Mouse (Mus musculus): Measurements from ENCODE around the gene Slco2b1.
"Not testable (repeated sequence)": the region's sequence is repeated elsewhere in the genome, so short reads cannot be mapped to it uniquely, and the experiment has no call there.

The Slco2b1 gene

DNA sequence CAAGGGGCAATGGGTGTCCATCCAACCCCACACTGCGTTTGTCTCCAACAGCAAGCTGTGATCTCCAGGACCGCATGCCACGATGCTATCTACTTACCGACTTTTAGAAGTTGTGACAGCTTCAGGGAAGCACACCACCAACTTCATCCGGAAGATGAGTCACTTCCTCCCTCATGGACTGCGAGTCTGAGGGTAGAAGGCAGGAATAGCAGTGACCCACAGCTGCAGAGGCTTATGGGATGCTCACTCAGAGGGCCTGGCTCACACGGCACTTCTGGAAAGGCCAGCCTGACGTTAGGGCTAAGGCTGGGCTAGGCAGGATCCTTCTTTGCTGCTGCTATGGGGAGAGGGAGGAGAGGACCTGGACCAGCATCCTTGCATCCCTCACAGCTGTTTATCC is at the start of gene Slco2b1:
Gene Slco2b1 (minus strand): TSS at position 175 of the 400 bp plus-strand sequence.
- DNase-seq (ENCODE audit: low spot score) = no peak

DNA sequence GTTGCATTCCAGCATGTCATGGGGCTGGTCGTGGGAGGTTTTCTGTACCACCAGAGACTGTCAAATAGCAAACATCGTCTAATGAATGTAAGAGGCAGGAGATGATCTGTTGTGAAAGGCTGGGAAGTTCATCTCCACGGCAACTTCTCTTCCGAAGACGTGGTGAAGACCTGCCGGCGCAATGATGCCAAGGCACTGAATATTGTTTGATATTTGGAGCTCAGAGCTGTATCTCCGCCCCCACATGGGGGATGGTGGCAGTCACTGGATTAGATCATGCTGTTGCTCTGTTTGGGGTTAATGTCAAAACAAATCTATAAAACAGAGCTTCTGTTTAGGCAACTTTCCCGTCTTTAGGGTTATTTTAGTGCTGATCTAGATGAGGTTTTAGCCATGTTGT is 28.1 kb upstream of the Slco2b1 start:
- peak; percentile 37 for DNase-seq (ENCODE audit: low spot score)

DNA sequence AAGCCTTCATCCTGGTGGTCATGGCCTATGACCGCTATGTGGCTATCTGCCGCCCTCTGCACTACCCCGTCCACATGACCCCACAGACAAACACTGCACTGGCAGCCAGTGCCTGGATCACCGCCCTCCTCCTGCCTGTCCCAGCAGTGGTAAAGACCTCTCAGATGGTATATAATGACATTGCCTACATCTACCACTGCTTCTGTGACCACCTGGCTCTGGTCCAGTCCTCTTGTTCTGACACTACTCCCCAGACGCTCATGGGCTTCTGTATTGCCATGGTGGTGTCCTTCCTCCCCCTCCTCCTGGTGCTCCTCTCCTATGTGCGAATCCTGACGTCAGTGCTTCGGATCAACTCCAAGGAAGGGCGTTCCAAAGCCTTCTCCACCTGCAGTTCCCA is 24.4 kb upstream of the Slco2b1 start:
- not testable (repeated sequence) for DNase-seq (ENCODE audit: low spot score)

DNA sequence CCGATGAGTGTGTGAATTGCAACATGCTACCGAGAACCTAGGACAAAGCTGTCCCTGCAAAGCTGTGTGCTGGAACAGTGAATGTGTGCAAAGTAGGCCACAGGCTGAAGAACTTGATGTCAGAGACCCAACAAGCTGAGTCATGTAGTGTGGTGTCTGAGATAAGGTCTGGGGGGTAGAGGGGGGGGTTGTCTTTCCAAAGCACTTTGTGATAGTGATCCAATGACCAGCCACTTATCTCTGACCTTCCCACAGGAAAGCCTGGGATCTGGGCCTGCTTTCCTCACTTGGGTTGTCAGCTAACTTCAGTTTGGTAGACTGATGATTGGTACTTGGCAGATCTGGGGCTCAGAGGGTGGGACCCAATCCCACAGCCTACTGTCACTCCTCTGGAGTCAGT is 23.5 kb upstream of the Slco2b1 start:
- no peak for DNase-seq (ENCODE audit: low spot score)

DNA sequence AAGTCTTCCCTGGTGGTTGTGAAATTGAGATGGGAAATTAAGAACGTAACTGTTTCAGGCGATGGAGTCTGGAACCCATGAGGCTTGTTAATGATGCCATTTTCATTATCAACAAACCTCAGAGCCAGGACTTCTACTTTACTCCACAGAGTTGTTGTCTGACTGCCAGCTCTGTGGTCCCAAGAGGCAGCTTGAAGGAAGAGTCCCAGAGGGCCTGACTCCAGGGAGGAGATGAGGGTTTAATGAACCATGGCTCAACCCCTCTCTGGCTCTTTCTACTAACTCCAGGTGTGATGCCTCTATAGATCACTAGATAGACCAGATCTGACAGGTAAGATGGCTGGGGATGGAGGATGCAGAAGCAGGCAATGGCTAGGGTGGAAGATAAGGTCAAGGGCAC is 18.8 kb upstream of the Slco2b1 start, which contains the start of gene Olfr520:
Gene Olfr520 (plus strand): TSS at position 301 of the 400 bp plus-strand sequence.
- no peak for DNase-seq (ENCODE audit: low spot score)

DNA sequence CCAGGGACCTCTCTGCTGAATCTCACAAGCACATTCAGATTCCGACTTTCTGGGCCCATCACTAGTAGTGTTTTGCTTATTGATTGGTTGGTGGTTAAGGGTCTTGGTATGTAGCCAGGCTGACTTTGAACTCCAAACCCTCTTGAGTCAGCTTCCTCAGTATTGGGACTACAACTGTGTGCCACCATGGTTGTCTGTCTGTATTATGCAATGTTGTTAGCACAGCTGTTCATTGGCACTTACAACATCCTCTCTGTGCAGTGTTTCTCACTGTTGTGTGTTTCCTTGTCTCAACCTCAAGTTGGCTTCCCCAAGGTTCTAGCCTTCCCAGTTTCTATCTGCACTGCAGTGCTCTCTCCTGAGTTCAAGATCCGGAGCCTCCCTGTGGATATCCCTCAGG is 5.4 kb upstream of the Slco2b1 start:
- DNase-seq (ENCODE audit: low spot score) = no peak

DNA sequence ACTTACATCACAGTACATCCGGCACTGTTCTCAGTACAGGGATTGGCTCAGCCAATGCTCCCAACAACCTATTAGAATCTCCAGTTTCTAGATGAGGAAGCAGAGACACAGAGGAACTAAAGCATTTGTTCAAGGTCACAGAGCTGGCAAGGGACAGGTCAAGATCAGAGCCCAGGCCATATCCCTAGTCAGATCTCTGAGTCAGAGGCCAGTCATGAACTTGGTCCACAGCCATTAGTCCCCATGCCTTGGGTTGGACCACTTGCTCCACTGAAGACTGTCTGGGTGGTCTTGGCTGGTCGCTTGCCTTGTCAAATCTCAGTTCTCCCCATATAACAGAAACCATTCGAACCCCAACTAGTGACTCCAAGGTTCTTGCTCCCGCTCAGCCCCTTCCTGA is 1.3 kb upstream of the Slco2b1 start:
- DNase-seq (ENCODE audit: low spot score) = no peak

DNA sequence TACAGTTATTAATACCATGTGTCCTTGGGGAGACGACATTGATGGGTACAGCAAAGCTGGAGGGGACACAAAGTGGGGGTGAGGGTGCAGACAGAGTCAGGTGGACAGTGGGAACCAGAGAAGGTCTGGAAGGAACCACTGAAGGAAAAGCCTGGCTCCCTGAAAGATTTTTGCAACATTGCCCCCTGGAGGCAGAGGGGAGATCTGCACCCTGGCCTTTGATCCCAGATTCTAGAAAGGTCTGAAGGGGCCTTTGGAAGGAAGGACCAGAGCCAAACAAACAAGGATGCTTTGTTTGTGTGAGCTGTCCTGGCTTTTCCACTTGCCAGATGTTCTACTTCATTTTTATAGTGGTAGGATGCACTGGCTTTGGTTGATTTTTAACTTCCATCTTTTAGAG is 664 bp downstream of the Slco2b1 start:
- peak; percentile 69 for DNase-seq (ENCODE audit: low spot score)

DNA sequence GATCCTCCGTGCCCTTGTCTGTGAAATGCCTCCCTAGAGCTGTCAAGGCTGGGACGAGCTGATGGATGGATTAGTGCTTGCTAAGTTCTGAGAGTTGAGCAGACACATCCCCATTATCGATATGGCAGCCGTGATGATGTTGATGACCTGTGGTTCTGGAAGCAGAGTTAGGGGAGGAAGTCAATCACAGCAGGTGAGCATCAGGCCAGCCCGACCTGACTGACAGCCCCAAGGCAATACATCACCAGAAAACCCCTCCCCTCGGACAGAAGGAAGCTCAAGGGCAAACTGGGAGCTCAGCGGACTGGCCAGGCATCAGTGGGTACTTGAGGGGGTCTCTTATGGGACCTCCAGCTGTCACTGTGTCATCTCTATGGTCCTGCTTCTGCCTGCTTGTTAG is 1.1 kb downstream of the Slco2b1 start:
- no peak for DNase-seq (ENCODE audit: low spot score)

DNA sequence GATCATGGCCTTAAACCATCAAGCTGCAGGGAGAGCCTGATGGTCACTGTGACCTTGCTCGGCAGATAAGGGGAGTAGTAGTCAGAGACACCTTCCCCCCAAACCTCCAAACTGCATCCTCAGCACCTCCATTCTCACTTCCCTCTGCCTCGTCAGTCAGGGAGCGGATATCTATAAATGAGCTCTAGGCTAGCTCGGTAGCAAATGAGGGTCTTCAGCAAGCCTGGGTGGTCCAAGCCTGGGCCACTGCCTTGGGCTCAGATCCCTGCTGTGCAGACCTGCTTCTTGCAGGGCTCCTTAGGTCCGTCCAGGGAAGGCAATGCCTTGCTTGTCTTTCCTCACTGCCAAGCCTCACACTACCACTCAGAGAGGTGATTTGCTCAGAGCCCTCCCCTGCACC is 2.4 kb downstream of the Slco2b1 start:
- no peak for DNase-seq (ENCODE audit: low spot score)

DNA sequence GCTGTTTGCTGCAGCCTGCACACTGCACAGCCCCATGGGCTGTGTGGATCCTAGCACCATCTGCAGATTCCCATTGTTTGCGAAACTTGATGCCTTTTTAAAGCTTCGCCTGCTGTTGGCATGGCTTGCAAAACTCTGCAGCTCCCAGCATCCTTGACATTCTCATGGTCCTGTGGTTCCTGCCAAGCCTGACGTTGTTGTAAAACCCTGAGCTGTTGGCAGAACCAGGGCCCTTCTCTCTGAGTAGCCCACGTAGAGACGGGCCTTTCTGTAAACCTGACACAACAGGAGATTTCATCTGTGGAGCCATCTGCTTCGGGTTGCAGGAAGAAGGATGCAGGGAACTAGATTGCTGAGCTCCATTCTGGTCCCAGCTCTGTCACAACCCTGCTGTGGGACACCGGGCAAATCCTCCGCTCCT is 2.8 kb downstream of the Slco2b1 start:
- peak; percentile 83 for DNase-seq (ENCODE audit: low spot score)

DNA sequence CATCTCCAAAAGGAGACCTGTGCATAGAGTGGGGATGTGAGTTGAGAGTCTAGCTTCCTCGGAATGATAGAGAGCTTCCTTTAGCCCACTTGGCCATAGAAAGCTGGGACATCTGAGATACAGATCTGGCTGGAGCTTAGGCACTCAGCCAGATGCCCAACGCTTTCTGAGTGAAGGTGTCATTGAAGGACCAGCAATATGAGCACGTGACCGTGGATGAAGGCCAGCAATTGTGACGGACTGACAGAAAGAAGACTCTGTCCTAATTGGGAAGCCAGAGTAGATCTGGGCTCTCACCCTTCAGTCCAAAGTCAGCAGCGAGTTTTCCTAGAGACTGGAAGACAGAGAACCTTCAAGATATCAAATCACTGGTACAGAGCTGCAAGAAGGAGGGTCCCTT is 3.5 kb downstream of the Slco2b1 start:
- no peak for DNase-seq (ENCODE audit: low spot score)

DNA sequence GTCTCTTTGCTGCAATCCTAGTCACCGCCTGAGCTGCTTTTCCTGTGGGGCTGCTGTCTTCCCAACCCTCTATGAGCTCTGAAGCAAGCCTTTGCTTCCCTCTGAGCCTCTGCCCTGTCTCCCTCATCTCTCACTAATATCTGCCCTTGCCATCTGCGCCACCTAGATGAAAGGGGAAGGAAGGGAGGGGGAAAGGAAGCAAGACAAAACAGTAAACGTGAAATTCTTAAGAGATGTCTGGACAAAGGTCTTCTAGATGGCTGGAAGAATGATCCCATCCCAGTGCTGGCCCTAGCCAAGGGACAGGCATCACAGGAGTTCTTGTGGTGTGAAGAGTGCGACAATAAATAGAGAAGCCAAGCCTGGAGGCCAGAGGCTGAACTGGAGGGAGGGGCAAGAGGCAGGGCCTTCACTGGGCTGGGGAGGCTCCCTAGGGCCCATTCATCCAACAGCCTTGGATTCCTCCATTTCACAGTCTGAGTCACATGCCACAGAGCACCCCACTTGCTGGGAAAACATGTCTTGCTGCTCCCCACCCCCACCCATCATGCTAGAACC is 4.0 kb downstream of the Slco2b1 start:
- peak; percentile 46 for DNase-seq (ENCODE audit: low spot score)

DNA sequence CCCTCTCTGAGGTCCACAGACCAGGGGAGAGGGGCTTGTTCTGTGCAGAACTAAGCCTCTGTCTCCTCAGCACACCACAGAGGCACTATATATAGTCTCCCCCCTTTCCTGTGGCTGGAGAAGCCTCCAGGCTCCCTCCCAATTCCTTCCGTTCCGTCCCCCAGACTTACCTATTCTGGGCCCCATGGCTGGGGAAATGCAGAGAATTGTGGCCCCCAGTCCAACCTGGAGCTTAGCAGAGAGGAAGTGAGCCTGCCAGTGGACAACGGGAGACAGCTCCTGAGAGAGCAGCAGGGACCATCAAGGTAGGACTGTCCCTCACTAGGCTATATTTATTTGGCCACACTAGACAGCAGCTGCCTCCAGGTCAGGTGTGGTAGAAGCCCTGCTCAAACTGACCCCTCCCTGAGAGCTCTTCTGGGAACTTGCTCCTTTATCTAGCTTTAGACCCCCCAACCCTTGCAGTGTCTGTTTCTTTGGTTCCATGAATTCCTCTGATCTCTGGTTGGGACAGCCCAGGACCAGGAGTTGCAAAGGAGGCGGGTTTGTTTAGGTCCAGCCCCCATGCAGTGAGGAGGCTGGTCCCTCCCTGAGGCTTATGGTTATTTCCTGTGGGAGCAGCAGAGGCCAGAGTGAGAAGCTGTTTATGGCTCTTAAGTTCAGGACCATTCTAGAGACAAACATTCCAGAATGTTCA is 4.7 kb downstream of the Slco2b1 start:
- DNase-seq (ENCODE audit: low spot score) = no peak

DNA sequence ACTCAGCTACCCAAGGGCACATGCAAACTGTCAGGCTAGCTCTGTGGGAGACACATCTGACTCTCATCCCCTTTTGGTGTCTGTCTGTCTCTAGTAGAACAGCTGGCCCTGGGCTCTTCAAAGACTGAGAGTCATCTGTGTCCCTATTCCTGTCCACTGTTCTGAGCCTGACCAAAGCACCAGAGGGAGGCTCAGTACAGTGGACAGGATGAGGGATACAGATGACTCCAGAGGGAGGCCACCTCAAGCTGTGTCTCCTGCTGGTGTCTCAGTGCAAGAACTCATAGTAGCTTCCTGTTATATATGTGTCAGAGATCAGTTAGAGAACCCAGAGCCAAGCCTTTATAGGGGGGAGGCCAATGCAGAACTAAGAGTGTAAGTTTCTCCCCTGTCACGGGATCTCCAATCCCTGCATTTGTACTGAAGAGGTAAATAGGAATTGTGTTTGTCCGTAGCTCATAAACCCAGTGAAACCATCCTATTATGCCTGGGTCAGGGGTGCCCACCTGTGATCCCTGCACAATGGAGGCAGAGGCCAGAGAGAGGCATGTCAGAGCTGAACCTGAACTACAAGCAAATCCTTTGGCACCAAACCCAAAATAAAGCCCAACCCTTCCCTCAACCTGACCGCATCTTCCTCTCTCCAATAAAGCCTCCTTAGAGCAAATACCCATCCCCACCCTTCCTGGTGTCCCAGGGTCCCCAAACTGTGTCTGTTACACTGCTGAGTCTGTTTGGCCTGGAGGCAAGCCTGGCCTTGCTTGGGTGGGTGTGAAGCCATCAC is 6.2 kb downstream of the Slco2b1 start:
- no peak for DNase-seq (ENCODE audit: low spot score)

DNA sequence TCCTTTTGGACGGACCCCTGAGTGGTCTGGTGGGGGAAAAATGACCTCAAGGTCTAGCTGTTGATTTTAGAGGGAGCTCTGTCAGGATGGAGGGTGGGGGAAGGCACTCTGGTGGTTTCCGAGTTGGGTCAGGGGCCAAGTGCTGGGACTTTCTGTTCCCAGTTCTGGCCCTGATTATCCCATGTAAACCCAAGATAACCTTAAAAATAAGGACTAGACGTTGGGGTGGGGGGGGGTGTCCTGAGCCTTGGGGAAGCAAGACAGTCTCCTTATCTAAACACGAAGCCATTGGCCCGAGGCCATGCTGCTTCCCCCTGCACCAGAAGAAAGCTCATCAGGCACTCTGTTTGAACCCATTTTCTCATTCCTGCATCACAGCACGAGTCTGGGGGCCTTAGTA is 8.9 kb downstream of the Slco2b1 start:
- no peak for DNase-seq (ENCODE audit: low spot score)

DNA sequence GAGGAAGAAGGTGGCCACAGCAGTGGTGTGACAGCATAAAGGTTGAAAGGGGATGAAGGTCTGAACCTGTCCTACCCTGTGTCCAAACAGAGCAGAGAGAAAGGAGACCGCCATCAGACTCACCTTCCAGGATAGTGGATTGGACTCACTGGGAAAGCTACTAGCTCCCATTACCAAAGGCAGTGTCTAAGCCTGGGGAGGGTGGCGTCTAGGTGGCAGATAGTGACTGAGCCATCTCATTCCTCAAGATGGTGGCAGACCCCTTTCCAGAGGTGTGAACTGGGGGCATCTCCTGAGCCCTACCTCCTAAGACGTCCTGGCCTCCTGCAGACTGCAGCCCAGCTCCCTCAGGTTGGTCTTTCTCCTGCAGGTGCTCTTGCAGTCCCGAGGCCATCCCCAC is 10.5 kb downstream of the Slco2b1 start:
- no peak for DNase-seq (ENCODE audit: low spot score)

DNA sequence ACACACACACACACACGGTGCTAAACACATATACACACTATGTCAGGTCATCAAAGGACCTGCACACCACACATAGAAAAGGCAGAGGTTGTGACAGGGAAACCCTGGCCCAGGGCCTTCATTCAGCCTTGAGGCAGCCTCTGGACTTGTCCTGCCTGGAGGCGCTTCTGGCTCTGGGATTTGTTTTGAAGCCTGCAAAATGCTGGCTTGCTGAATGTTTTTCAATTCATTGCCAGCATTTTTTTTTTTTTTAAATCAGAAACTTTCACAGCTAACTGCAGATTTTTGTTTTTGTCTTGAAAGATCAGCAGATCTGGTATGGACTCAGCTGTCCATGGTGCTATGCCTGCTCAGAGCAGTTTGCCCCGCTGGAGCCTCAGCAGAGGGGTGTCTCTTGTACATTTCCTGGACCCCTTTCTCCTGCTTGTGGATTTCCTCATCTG is 11.4 kb downstream of the Slco2b1 start:
- no peak for DNase-seq (ENCODE audit: low spot score)

DNA sequence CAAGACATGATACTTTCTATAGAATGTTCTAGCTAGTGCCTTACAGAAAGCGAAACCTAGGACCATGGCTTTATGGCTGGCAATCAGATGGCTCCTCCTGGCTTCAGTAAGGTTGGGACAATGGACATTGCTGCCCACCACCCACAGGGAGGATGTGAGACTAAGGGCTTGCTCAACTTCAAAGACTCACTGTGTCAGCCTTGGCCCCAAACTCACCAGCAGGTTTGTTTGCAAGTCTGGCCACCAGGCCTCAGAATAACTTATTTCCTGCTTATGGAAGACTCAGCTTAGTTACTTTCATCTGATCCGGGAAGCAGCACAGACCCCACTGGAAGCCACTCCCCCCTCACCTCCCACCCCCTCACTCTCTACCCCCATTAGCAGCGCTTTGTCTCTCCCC is 12.0 kb downstream of the Slco2b1 start:
- DNase-seq (ENCODE audit: low spot score) = peak; percentile 47

DNA sequence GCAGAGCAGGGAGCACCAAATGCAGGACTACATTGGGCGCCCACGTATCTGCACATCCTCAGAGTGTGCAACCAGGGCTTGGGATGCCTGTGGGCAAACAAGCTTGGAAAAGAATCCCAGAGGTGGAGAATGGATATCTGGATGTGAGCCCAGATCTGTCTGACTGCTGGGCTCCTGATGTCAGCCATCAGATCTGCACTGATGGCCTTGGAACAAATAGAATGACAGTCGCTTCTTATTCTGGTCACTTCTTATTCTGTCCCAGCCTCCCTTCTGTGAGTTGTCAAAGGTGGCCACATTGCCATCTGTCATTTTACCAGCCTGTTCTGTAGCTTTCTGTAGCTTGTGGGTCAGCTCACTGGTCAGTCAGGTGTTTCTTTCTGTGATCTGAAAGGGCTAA is 12.6 kb downstream of the Slco2b1 start:
- DNase-seq (ENCODE audit: low spot score) = no peak

DNA sequence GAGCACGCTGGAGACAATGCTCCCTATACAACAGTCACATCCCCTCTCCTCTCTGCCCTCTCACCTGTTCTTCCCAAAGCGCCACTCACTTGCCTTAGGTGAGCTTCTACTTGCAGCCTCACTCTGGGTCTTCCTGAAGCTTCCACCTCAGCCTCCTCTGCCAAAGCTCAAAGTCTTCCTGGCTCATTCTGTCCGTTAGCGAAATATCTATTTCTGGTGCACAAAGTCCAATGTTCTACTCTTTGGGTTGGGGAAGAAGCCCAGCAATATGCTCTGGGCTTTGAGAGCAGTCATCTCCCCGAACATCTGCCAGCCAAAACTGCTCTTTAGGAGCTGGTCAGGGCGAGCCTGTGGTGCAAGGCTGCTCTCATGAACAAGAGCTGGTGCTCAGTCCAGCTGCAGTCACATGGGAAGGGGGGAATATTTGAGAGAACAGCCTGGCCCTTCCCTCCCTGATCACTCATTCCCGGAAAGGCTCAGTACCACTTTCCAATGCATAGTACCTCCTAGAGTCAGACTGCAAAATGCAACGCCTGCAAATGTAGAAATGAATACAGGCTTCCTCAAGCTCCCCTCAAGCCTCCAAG is 15.6 kb downstream of the Slco2b1 start:
- no peak for DNase-seq (ENCODE audit: low spot score)

DNA sequence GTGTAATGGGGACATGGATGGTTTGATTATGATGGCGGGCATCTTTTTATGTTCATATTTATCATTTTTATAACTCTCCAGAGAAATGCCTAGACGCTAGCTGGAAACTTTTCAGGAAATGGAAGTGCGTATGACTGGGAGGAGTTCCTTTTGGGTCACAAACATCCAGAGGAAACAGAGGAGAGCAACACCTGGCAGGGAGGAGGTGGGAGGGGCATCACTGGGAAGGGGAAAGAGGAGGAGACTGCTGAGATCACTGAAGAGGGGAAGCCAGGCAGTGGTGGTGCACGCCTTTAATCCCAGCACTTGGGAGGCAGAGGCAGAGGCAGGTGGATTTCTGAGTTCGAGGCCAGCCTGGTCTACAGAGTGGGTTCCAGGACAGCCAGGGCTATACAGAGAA is 16.7 kb downstream of the Slco2b1 start:
- DNase-seq (ENCODE audit: low spot score) = not testable (repeated sequence)

DNA sequence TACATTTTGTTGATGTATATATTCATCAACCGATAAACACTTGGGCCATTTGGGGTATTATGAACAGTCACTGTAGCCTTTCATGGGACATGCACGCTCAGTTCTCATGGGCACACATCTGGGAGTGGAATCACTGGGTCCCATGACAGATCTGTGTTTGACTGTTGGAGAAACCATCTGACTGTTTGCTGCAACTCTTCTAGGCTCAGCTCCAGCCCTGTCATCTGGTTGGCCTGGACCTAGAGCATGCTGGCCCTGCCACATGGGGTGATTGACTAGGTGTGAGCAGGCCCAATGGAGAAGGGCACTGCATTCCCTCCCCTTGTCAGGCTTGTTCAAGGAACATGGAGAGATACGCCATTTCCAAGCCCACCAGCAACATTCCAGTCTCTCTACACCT is 17.2 kb downstream of the Slco2b1 start:
- DNase-seq (ENCODE audit: low spot score) = no peak
